ENCODE assay signal across 14 mouse cellular contexts in genomic region chr9:43384400-43384799, GRCm38 (mm10).
"Had no signal": no experiment of that assay in that cellular context is flagged by ENCODE, and none has a peak within 500 bp of the region (broad histone marks: within the 10 kb centered on the region; RNA-seq: fewer than 3 reads in every experiment).

No protein-coding gene starts in this region.

- H3K27ac ChIP-seq: kidney, embryonic 15.5 days; left cerebral cortex, adult 2 months; limb, embryonic 15.5 days; liver, embryonic 12.5 days; midbrain, embryonic 12.5 days; neural tube, embryonic 12.5 days; stomach, postnatal 0 days had no signal

- DNase-seq: kidney, adult 2 months; kidney, postnatal 14 days; lung, embryonic 14.5 days; lung, postnatal 10 days; lung, postnatal 4 days had no signal

- H3K4me1 ChIP-seq: kidney, embryonic 15.5 days; liver, embryonic 12.5 days; megakaryocyte, embryonic 14.5 days had no signal

- H3K9ac ChIP-seq: kidney, embryonic 15.5 days; limb, embryonic 15.5 days; liver, embryonic 12.5 days; lung, embryonic 14.5 days; midbrain, embryonic 12.5 days; neural tube, embryonic 12.5 days had no signal

- H3K27me3 ChIP-seq: limb, embryonic 15.5 days had no signal

- H3K36me3 ChIP-seq: kidney, embryonic 15.5 days; limb, embryonic 15.5 days; liver, embryonic 12.5 days; midbrain, embryonic 12.5 days; neural tube, embryonic 12.5 days had no signal

- H3K4me2 ChIP-seq: kidney, embryonic 15.5 days; limb, embryonic 15.5 days; liver, embryonic 12.5 days; lung, embryonic 14.5 days; midbrain, embryonic 12.5 days; neural tube, embryonic 12.5 days had no signal

- H3K4me3 ChIP-seq: kidney, embryonic 15.5 days; left cerebral cortex, adult 2 months; limb, embryonic 15.5 days; liver, embryonic 12.5 days; megakaryocyte, embryonic 14.5 days; midbrain, embryonic 12.5 days; neural tube, embryonic 12.5 days had no signal

- H3K9me3 ChIP-seq: kidney, embryonic 15.5 days; limb, embryonic 15.5 days; liver, embryonic 12.5 days; megakaryocyte, embryonic 14.5 days; midbrain, embryonic 12.5 days; neural tube, embryonic 12.5 days had no signal

- ATAC-seq: intestine, embryonic 16.5 days; liver, embryonic 12.5 days had no signal
